ENCODE assay signal across 19 mouse cellular contexts in the genomic region with DNA sequence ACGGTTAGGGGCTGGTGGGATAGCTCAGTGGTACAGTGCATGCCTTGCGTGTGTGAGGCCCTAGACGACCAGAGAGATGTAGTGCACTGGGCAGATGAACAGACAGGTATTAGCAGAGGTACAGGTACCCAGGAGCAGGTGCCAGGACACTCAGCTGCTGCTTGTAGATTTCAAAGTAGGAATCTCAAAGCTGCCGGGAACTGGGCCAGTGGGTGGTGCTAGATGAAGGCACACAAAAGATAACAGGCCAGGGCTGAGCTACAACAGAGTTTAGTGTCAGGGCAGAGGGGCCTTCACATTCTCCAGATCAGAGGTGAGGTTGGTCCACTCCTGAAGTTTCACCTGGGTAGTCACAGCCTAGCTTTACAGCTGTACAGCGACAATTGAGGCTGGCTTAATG.
A peak's percentile ranks its signal among the peaks of the same experiment; 100 is the strongest.
DNase-seq lines count a peak whose midpoint lies in the region; ATAC-seq and TF ChIP-seq lines count a peak whose summit lies in the region.
"Had no signal": no experiment of that assay in that cellular context is flagged by ENCODE, and none has a peak within 500 bp of the region (broad histone marks: within the 10 kb centered on the region; RNA-seq: fewer than 3 reads in every experiment).

No protein-coding gene starts in this region.

- H3K36me3 ChIP-seq in hindbrain, embryonic 14.5 days (replicated peaks; ENCODE audit: control insufficient read depth, insufficient read depth): peaks cover 45% of the 10 kb centered on the region
- no peaks in the 10 kb centered on the region for H3K36me3 ChIP-seq in hindbrain, postnatal 0 days (ENCODE audit: insufficient read depth, low read length)
- H3K36me3 ChIP-seq in forebrain, embryonic 14.5 days (ENCODE audit: control insufficient read depth, insufficient read depth, low read length): peaks cover 43% of the 10 kb centered on the region
- H3K36me3 ChIP-seq in midbrain, embryonic 14.5 days (ENCODE audit: control insufficient read depth, insufficient read depth, low read length): peaks cover 16% of the 10 kb centered on the region; the same call in 1 of the 2 replicates
- H3K36me3 ChIP-seq: heart, embryonic 15.5 days had no signal

- H3K9ac ChIP-seq in hindbrain, embryonic 14.5 days: no peak overlapping the region
- H3K9ac ChIP-seq in hindbrain, postnatal 0 days (replicated peaks; ENCODE audit: low read length): no peak overlapping the region
- H3K9ac ChIP-seq in forebrain, embryonic 14.5 days (ENCODE audit: low read length): no peak overlapping the region
- H3K9ac ChIP-seq in midbrain, embryonic 14.5 days (replicated peaks; ENCODE audit: low read length): no peak overlapping the region
- H3K9ac ChIP-seq: heart, embryonic 15.5 days had no signal

- no peak for TF ChIP-seq CTCF in hindbrain, postnatal 0 days (IDR thresholded peaks at IDR 0.05; ENCODE audit: low read depth)

- 0 out of 2 replicates have a peak overlapping the region, but pooled peaks have one; percentile 7 for H3K27ac ChIP-seq in hindbrain, embryonic 14.5 days
- H3K27ac ChIP-seq in hindbrain, postnatal 0 days: no peak overlapping the region
- H3K27ac ChIP-seq in forebrain, embryonic 14.5 days (ENCODE audit: low read depth, low read length): no peak overlapping the region; the same call in 1 of the 2 replicates
- peak overlapping the region; percentile 15 for H3K27ac ChIP-seq in midbrain, embryonic 14.5 days (replicated peaks; ENCODE audit: low read depth, low read length)
- H3K27ac ChIP-seq: heart, embryonic 15.5 days; stomach, postnatal 0 days had no signal

- no peak for DNase-seq in hindbrain, embryonic 14.5 days (ENCODE audit: low spot score)
- no peak for DNase-seq in hindbrain, postnatal 0 days (ENCODE audit: low spot score)
- peak; percentile 50 for DNase-seq in brain, adult 2 months (ENCODE audit: low read depth, low spot score)
- no peak for DNase-seq in forebrain, embryonic 14.5 days (ENCODE audit: low spot score)
- DNase-seq in midbrain, embryonic 14.5 days: no peak
- no peak for DNase-seq in thymus, postnatal 0 days (ENCODE audit: low spot score)
- DNase-seq in adrenal gland, postnatal 10 days: no peak
- DNase-seq: adrenal gland, adult 8-10 months; cerebellum, adult 11 months; heart, postnatal 4 days; kidney, adult 8-10 months; kidney, postnatal 14 days; lung, adult 18-20 months; lung, postnatal 14 days; right cerebral cortex, postnatal 4 days had no signal

- no peak overlapping the region for H3K4me2 ChIP-seq in hindbrain, embryonic 14.5 days (replicated peaks)
- H3K4me2 ChIP-seq in hindbrain, postnatal 0 days (ENCODE audit: low read depth, low read length): no peak overlapping the region
- no peak overlapping the region for H3K4me2 ChIP-seq in forebrain, embryonic 14.5 days (ENCODE audit: low read length)
- no peak overlapping the region for H3K4me2 ChIP-seq in midbrain, embryonic 14.5 days (ENCODE audit: low read length)
- H3K4me2 ChIP-seq: heart, embryonic 15.5 days; liver, embryonic 11.5 days had no signal

- ATAC-seq in hindbrain, embryonic 14.5 days (ENCODE audit: low FRiP score): no peak
- ATAC-seq in hindbrain, postnatal 0 days: no peak
- ATAC-seq in forebrain, embryonic 14.5 days: peak; percentile 15; the same call in 1 of the 2 replicates
- no peak for ATAC-seq in midbrain, embryonic 14.5 days (ENCODE audit: low FRiP score, low TSS enrichment)

- WGBS in hindbrain, embryonic 14.5 days: 83% methylated on average over 5 of the region's 5 CpGs
- 79% methylated on average over 5 of the region's 5 CpGs for WGBS in hindbrain, postnatal 0 days
- WGBS in forebrain, embryonic 14.5 days: 71% methylated on average over 5 of the region's 5 CpGs
- 75% methylated on average over 5 of the region's 5 CpGs for whole genome bisulfite sequencing in midbrain, embryonic 14.5 days

- H3K4me1 ChIP-seq in hindbrain, embryonic 14.5 days (replicated peaks; ENCODE audit: control insufficient read depth, insufficient read depth, low read length): peaks cover 43% of the 10 kb centered on the region
- no peaks in the 10 kb centered on the region for H3K4me1 ChIP-seq in hindbrain, postnatal 0 days (ENCODE audit: insufficient read depth, low read length)
- H3K4me1 ChIP-seq in forebrain, embryonic 14.5 days (ENCODE audit: control insufficient read depth, insufficient read depth, low read length): peaks cover 10% of the 10 kb centered on the region
- peaks cover 43% of the 10 kb centered on the region for H3K4me1 ChIP-seq in midbrain, embryonic 14.5 days (ENCODE audit: control insufficient read depth, insufficient read depth, low read length)
- H3K4me1 ChIP-seq: megakaryocyte, embryonic 14.5 days had no signal

- no peaks in the 10 kb centered on the region for H3K9me3 ChIP-seq in hindbrain, embryonic 14.5 days (ENCODE audit: control insufficient read depth, low read length)
- H3K9me3 ChIP-seq in hindbrain, postnatal 0 days (ENCODE audit: low read length): no peaks in the 10 kb centered on the region
- no peaks in the 10 kb centered on the region for H3K9me3 ChIP-seq in forebrain, embryonic 14.5 days (replicated peaks; ENCODE audit: control insufficient read depth, low read length)
- no peaks in the 10 kb centered on the region for H3K9me3 ChIP-seq in midbrain, embryonic 14.5 days (ENCODE audit: control insufficient read depth, low read length)
- H3K9me3 ChIP-seq: heart, embryonic 15.5 days; megakaryocyte, embryonic 14.5 days had no signal

- H3K4me3 ChIP-seq in hindbrain, embryonic 14.5 days (replicated peaks; ENCODE audit: low read length): no peak overlapping the region
- H3K4me3 ChIP-seq in hindbrain, postnatal 0 days (ENCODE audit: low read length): no peak overlapping the region
- no peak overlapping the region for H3K4me3 ChIP-seq in forebrain, embryonic 14.5 days (ENCODE audit: low read depth, low read length)
- H3K4me3 ChIP-seq in midbrain, embryonic 14.5 days (replicated peaks; ENCODE audit: low read depth, low read length): no peak overlapping the region
- H3K4me3 ChIP-seq: heart, embryonic 15.5 days; megakaryocyte, embryonic 14.5 days had no signal

- no peaks in the 10 kb centered on the region for H3K27me3 ChIP-seq in hindbrain, embryonic 14.5 days (ENCODE audit: control insufficient read depth, insufficient read depth, low read length)
- H3K27me3 ChIP-seq in hindbrain, postnatal 0 days (ENCODE audit: insufficient read depth, low read length): no peaks in the 10 kb centered on the region
- no peaks in the 10 kb centered on the region for H3K27me3 ChIP-seq in forebrain, embryonic 14.5 days (replicated peaks; ENCODE audit: control insufficient read depth, insufficient read depth, low read length)
- H3K27me3 ChIP-seq in midbrain, embryonic 14.5 days (ENCODE audit: control insufficient read depth, insufficient read depth, low read length): no peaks in the 10 kb centered on the region
- H3K27me3 ChIP-seq: heart, embryonic 15.5 days had no signal

Comparison
In these comparisons a context has a peak if more than half of its experiments do, and no peak if none do; other contexts are left out.
1. H3K27ac ChIP-seq: peak in hindbrain, embryonic 14.5 days (single experiment) and midbrain, embryonic 14.5 days (single experiment); none in hindbrain, postnatal 0 days (single experiment) and forebrain, embryonic 14.5 days (single experiment).